Mouse (Mus musculus): ENCODE measurements around the gene Duox2. TPM values are rescaled to one million over a fixed set of nuclear protein-coding genes. Genes with fewer than 3 reads are reported as not detected.

Duox2 gene
- polyA plus RNA-seq, 1 experiment from 2014 or later = not detected

Other genes with a start within 250 kb of the Duox2 start
- 9.8 and 12.1 TPM in 2 replicates for gene Spg11, start 180.1 kb downstream of the Duox2 start, polyA plus RNA-seq (2016; fragmentation: Nextera tagmentation; extraction: Ambion mirVana)
- 73.7 and 87.1 TPM in 2 replicates for gene B2m, start 150.8 kb downstream of the Duox2 start, polyA plus RNA-seq (2016; fragmentation: Nextera tagmentation; extraction: Ambion mirVana)
- gene Trim69, start 137.7 kb downstream of the Duox2 start, polyA plus RNA-seq (2016; fragmentation: Nextera tagmentation; extraction: Ambion mirVana) = 0.08 TPM in 1 of 2 replicates, not detected in the other
- not detected in 2 replicates for gene Patl2, start 112.3 kb downstream of the Duox2 start, polyA plus RNA-seq (2016; fragmentation: Nextera tagmentation; extraction: Ambion mirVana)
- not detected in 2 replicates for gene Terb2, start 112.2 kb downstream of the Duox2 start, polyA plus RNA-seq (2016; fragmentation: Nextera tagmentation; extraction: Ambion mirVana)
- gene Sord, start 63.7 kb downstream of the Duox2 start, polyA plus RNA-seq (2016; fragmentation: Nextera tagmentation; extraction: Ambion mirVana) = 15.4 and 17.7 TPM in 2 replicates
- gene Duoxa2, start 451 bp upstream of the Duox2 start, polyA plus RNA-seq (2016; fragmentation: Nextera tagmentation; extraction: Ambion mirVana) = 0.13 TPM in 1 of 2 replicates, not detected in the other
- 0.45 TPM in 1 of 2 replicates, not detected in the other for gene Duoxa1, start 15.3 kb upstream of the Duox2 start, polyA plus RNA-seq (2016; fragmentation: Nextera tagmentation; extraction: Ambion mirVana)
- gene Duox1, start 17.2 kb upstream of the Duox2 start, polyA plus RNA-seq (2016; fragmentation: Nextera tagmentation; extraction: Ambion mirVana) = 0.14 and 0.18 TPM in 2 replicates
- gene Shf, start 70.7 kb upstream of the Duox2 start, polyA plus RNA-seq (2016; fragmentation: Nextera tagmentation; extraction: Ambion mirVana) = 5.4 TPM in 2 replicates
- 0.09 TPM in 1 of 2 replicates, not detected in the other for gene Slc28a2, start 128.0 kb upstream of the Duox2 start, polyA plus RNA-seq (2016; fragmentation: Nextera tagmentation; extraction: Ambion mirVana)
- not detected in 2 replicates for gene Gm14085, start 186.5 kb upstream of the Duox2 start, polyA plus RNA-seq (2016; fragmentation: Nextera tagmentation; extraction: Ambion mirVana)

Measured in limb, embryonic 10.5 days (tissue).